Mouse (Mus musculus): ENCODE results near the gene Cldn18. TPM values are rescaled to one million over a fixed set of nuclear protein-coding genes. Genes with fewer than 3 reads are reported as not detected.

Gene Cldn18
- total RNA-seq (2021), result under 1 TPM in 1 of 2 experiments, not detected in 1; 0.20 TPM

DNA sequence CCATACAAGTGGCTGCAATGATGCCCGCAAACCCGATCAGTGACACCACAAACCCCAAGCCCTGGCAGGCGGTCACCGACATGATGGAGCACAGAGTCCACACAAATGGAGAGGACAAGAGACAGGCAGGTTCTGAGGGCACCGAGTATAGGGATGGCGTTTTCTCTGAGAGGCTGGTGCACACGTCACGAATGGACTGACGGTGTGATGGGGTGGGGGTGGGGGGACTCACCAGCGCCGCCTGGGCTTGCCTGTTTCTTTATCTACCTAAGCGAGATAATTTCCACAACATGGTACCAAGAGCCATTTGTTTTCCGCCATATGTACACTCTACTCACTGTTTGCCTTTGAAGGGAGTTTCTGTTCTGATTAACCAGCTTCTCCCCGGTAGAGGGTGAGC lies at the start of gene Cldn18:
Gene Cldn18 (minus strand): TSS at position 134 of the 400 bp plus-strand sequence.
- intact Hi-C loops (cut with DNase I), result no loop called here

DNA sequence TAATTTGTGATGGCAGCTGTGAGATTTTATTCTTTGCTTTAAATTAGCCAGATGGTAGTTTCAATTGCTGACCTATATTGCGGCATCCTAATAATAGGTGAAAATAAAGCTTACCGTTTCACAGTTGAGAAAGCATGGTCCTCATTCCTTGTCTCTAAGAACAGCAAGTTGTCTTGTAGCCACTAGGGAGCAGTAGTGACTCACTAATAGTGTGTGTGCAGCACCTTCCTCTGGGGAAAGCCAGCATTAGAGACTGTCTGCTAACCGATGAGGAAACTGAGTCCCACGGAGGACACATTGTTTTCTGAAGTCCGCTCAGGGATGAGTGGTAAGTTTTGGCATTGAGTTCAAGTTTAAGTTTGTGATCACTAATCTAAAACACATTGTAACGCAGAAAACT lies 46.5 kb upstream of the Cldn18 start:
- DNase-seq (ENCODE audit: low spot score), result no peak
- intact Hi-C loops (cut with DNase I), result no loop called here

More for the DNA sequence above, at the start of gene Cldn18:
- DNase-seq (ENCODE audit: low spot score), result no peak

DNA sequence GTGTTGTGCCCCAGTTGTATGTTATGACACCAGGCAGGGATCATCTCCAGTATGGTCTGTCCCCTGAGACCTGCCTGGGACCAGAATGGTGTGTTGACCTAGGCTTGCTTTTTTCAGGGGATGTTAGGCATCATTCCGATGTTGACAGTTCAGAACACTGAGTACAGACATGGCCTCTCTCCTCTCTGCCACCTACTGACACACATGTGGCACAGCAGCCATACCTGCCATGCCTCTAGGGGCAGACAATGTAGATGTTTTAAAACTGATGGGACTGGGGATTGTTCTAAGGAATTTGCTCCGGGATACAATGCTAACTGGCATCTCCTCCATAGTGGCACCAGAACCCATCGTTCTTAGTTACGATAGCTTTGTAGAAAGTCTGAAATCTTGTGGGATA lies 33.2 kb upstream of the Cldn18 start:
- intact Hi-C loops (cut with DNase I), result no loop called here
- DNase-seq (ENCODE audit: low spot score), result no peak

DNA sequence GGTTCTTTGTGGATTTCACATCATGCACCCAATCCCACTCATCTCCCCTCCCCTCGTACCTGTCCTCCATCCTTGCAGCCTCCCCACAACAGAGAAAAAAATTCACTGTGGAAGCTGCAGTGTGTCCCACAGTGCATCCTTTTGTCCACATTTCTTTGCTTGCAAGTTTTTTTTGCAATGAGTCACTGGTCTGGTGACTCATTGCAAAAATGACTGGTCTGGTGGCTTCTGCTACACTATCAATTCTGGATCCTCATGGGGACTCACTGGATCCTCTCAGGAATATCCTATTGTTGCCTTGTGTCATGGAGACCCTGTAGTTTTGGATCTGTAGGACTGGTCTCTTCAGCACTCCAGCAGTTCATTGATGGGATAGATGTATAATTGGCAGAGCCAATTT lies 31.2 kb upstream of the Cldn18 start:
- DNase-seq (ENCODE audit: low spot score), result no peak
- intact Hi-C loops (cut with DNase I), result no loop called here

DNA sequence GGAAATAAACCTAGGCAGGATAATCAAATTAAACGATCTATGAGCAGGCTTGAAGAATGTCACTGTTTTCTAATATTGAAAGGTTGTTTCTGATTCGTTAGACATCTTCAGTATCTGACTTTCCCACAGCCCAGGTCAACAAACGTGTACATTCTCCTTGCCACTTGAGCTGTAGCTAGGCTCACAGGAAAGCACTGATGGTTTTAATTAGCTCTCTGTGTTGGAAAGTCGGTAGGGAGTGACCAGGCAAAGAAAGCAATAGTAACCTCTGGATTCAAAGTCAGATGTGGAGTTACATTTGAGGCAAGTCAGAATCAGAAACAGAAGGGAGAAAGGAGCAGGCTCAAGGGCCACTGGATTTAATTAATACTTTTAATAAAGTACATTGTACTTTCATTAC lies 30.7 kb upstream of the Cldn18 start:
- no peak for DNase-seq (ENCODE audit: low spot score)
- intact Hi-C loops (cut with DNase I), result no loop called here

DNA sequence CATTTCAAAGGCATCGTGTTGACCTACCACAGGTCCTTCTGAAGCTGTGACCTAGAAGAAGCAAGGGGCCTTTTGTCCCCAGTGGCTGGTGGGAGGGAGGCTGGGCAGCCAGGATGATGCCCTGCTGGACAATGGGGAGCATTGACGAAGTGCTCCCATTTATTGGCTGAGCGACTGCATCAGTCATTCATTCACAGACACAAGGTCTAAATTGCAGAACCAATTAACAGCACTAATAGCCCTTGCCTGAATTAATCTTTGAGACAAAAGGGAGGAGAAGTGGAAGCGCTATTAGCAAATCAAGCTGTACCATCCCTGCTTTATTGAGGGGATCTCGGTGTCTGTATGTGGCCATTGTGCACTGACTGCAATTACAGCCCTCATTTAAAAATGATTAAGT lies 27.5 kb upstream of the Cldn18 start:
- no peak for DNase-seq (ENCODE audit: low spot score)
- intact Hi-C loops (cut with DNase I), result no loop called here

DNA sequence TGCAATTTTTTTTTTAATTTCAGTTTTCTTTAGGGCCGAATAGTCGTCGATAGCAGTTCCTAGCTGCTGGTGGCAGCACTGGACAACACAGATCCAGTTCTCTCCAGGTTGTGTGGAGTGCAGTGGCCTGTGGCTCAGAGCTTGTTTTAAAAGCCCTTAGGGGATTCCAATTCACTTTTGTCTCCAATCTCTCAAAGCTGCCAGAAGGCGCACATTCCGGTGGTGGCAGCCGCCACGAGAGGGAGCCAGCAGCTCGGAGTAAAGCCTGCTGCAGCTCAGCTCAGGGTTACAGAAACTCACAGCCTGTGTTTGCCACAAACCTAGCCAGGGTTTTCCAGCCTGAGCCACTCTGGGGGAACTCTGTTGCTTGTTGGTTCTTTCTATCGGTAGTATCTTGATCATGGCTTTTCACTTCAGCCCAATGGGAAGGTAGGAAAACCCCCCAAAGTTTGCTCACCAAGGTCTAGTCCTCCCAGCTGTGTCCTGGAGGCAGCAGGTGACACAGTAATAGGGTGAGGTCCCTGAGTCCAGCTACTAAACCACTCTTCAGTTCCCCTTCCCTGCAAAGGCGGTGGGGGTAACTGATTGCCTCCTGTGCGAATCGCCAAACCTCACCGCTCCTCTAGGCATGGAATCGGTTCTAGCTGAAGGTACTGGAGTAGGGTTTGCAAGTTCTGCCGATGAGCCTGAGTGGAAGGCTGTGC lies 13.0 kb upstream of the Cldn18 start:
- no peak for DNase-seq (ENCODE audit: low spot score)
- intact Hi-C loops (cut with DNase I), result no loop called here

DNA sequence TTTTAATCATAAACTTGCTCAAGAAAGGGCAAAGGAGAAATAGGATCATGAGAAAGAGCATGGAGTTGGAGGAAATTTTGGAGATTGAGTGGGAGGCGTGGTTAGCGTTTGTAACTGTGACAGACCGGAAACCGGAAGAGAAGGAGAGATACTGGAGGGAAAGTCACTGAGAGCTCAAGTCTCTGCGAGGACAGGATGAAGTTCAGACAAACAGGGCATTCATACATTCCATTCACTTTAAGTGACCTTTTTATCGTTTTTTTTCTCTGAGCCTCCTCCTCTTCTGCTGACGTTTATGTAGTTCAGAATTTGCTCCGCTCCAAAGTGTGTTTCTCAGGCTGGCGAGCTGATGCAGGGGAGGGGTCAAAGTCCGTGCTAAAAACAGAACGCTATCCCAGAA lies 10.8 kb upstream of the Cldn18 start:
- no peak for DNase-seq (ENCODE audit: low spot score)
- intact Hi-C loops (cut with DNase I), result no loop called here

DNA sequence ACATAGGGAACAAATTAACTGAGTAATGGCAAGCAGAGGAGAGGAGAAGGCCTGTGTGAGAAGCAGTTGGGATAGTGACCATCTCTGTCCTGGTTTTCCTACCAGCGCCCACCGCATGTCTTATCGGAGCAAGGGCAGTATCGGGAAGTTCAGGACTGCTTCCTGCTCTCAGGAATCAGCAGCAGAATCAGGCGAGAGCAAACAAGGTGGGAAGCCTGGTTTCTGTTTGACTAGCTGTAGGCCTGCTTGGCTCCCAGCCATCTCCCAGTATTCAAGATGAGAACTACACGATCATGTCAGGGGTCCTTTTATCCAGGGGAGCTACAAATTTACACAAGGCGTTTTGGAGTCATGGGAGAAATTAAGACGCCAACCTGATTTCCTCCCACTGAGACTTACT lies 8.2 kb upstream of the Cldn18 start:
- intact Hi-C loops (cut with DNase I), result no loop called here
- DNase-seq (ENCODE audit: low spot score), result no peak

DNA sequence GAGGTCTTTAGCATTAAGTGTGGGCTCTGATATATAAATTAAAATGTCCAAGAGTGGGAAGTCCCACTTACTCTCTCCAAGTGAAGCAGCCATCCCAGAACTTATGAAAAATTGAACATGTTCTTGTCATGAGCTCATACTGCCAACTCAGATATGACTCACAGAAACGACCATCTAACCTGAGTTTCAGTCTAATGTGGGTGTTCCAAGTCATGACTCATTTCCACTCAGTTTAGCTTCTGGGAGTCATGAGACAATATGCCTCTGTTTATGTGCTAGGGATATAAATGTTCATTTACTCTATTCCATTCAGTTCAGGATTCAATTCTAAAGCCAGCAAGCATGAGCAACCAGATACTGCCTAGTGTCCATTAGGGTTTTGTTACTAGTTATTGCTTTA lies 2.9 kb upstream of the Cldn18 start:
- intact Hi-C loops (cut with DNase I), result no loop called here
- DNase-seq (ENCODE audit: low spot score), result no peak

DNA sequence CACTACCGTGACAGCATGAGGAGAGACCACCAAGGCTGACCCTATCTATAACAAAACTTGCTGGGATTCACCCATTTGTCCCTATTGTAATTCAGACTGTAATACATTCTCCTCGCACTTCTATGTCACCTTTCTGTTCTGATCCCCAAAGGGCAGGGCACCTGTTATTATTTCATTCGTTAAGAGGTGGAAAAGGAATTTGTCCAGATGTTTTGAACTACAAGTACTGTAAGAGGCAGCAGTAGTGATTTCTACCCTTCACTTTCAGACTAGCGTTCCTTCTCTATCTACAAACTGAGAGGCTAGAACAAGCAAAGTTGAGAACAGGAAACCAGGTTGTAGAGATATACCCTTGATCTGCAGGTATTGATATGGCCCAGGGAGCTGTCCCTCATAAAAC lies 6.8 kb downstream of the Cldn18 start:
- DNase-seq (ENCODE audit: low spot score), result no peak
- intact Hi-C loops (cut with DNase I), result no loop called here

DNA sequence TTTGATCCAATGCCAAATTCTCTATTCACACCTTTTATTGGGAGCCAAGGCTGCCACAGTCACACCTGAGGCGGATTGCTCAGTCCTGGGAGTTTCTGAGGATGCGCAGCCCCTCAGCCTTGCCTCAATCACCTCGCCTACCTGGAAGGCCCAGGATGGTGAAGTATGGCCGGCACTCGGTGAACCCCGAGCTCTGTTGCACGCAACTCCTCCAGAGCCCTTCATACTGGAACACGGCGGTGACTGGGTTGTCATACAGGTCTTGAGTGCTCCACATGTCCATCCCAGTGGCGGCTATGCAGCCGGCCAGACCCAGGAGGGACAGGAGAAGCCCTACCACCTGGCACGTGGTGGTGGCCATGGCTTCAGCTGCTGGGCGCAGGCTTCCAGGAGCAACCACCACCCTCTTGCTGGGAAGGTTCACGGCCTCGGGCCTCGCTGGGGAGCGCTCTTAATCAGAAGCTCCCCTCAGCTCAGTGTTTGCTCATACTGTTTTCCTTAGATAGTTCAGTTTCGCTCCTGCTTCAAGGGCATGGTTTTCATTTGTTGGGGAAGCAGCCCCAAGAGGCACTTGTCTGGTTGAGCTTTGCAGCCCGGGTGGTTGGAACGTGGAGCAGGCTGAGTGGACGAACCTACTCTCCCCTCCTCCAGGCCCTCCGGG lies 7.3 kb downstream of the Cldn18 start:
- intact Hi-C loops (cut with DNase I), result no loop called here

DNA sequence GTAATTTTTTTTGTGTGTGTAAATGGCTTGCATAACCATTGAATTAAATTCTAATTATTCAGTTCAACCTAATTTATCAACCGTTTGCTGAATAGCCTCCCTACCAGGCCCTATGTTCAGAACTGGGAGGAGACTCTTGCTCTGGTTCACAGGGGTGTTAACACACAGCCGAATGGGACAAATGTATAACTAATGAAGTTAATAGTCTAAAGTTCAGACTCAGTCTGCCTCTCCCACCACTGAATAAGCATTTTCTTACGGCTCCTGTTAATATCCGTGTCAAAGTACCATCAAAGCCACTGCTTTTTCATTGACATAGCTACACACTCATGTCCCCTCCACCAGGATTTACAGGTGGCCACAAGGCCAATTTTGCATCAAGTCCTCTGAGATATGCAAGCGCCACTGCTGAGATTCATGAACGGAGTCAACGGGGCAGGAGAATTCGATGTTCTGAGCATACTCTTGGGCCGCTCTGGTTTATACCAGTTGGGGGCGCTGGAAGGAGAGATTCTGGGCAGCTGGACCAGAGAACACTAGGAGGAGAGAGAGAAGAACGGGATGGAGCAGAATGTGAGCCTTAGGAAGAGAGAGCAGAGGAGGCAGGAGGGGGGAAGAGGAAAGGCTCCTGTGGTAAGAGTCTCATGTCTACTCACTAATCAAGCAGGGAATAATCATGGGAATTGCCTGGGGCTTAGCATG lies 9.5 kb downstream of the Cldn18 start:
- no peak for DNase-seq (ENCODE audit: low spot score)
- intact Hi-C loops (cut with DNase I), result no loop called here

More for the DNA sequence above, 7.3 kb downstream of the Cldn18 start:
- DNase-seq (ENCODE audit: low spot score), result no peak

DNA sequence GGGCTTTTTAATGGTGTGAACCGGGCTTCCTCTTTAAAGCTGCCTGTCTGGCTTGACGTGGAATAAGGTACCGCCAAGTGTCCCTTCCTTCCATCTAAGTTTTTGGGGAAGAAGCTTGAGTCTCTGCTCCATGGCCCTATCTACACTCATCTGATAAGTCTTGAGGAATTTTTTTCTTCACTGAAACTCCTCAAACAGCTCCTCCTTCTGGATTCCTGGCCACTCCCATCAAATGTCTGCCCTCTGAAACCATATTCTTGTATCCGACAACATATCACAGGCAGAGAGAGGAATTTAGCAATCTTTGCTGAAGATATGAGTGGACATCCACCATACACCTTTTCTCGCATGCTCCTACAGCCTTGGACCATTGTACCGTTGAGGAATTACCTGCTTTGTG lies 10.8 kb downstream of the Cldn18 start:
- intact Hi-C loops (cut with DNase I), result no loop called here
- no peak for DNase-seq (ENCODE audit: low spot score)

DNA sequence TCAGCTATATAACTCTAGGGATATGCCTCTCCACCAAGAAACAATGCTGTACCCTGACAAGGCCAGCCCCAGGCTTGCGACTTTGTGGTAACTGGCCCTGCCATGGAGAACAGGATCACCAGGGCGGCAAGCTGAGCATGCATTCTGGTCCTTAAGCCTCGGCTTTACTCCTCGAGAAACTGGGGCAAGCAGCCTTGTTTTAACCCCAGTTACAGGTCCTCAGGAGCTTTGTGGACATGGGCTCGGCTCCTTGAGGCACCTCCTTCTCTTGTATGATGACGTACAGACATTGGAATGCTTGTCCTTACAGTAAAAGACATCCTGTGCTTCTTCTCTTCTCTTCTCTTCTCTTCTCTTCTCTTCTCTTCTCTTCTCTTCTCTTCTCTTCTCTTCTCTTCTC lies 13.4 kb downstream of the Cldn18 start:
- intact Hi-C loops (cut with DNase I), result no loop called here
- no peak for DNase-seq (ENCODE audit: low spot score)

DNA sequence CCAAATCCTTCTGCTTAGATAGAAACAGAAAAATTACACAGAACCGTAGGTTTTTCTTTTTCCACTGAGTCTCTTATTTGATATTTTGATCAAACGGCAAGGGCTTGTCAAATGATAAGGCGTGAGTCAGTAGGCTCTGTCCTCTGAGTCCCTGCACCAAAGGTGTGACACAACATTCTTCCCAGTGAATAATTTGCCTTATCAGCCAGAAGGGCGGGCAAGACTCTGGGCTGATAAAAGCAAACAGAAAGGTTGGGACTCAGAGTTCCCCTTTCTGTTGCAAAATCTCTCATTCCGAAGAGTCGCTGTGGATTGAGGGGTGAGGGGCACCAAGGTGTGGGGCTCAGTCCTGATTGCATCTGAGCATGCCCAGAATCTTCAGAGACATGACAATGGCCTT lies 14.9 kb downstream of the Cldn18 start:
- intact Hi-C loops (cut with DNase I), result no loop called here
- no peak for DNase-seq (ENCODE audit: low spot score)

DNA sequence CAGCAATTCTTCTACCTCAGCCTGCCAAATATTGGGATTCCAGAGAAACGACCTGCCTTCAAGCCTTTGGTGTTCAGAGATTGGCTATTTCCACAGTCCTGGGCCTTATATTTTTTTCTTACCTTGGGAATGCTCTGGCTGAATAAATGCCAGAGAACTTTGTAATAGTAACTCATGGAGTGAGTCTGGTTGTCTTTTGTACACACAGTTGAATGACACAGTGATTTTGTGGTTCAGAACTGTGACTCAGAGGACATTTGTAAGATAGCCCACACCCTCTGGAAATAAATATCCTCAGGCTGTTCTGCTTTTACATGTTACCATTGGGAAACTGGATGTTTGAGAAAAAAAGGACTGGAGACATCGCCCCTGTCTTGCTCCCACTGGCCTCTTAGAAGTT lies 15.9 kb downstream of the Cldn18 start:
- intact Hi-C loops (cut with DNase I), result no loop called here
- no peak for DNase-seq (ENCODE audit: low spot score)

DNA sequence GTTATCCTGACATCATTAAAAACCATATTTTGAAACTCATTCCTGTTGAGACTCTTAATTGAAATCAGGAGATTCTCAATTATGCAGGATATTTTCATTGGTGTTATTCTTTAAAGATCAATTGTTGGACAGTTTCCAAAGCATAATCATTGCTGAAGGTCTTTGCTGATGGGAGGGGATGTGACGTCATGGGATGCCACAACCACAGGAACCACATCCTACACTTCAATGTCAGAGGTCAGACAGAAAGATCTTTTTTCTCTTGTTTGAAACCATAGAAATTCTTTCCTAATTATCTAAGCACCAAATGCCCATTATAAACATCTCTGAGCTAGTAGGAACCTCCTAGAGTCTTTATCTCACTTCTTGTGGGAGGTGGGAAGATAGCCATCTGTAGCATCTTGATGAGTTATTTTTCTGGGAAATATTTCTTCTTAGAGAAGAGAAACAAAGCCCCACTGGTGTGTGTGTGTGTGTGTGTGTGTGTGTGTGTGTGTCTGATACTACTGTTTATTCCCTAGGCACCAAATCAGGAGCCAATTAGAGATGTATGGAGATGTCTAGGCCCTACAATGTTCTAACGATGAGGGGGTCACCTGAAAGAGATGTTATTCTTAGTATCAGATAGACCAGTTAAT lies 17.2 kb downstream of the Cldn18 start:
- no peak for DNase-seq (ENCODE audit: low spot score)
- intact Hi-C loops (cut with DNase I), result no loop called here

DNA sequence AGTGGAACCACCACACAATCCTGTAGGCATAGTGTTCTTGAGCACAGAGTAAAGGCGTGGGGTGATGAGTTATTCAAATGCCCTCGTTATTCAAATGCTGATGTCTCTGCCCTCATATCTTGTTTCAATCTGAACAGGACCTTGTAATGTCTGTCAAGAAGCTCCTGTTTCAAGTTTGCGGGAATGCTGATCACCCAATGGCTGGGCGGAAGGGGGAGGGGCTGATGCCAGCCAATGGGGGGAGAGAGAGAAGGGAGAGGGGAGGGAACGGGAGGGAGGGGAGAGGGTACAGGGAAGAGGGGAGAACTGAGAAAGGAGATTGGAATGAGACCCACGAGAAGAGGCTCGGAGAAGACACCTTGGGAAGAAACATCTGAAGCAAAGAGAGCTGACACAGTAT lies 22.1 kb downstream of the Cldn18 start:
- intact Hi-C loops (cut with DNase I), result no loop called here
- no peak for DNase-seq (ENCODE audit: low spot score)

DNA sequence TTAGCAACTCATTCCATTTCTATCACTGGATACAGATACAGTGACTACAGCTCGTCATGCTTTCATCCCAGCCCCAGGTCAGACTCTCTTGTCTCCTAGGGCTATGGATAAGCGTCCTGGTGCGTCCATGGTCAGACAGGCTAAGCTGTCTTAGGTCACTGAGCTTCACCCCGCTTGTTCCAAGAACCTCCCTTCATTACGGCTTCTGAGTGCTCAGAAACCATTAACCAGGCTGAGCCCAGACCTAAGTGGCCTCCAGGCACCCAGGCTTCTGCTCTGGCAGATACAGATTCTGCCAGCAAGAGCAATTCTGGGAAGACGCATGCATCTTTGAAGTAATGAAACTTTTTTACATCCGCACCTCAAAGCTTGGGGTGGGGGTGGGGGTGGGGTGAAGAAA lies 26.7 kb downstream of the Cldn18 start:
- intact Hi-C loops (cut with DNase I), result no loop called here
- DNase-seq (ENCODE audit: low spot score), result no peak

DNA sequence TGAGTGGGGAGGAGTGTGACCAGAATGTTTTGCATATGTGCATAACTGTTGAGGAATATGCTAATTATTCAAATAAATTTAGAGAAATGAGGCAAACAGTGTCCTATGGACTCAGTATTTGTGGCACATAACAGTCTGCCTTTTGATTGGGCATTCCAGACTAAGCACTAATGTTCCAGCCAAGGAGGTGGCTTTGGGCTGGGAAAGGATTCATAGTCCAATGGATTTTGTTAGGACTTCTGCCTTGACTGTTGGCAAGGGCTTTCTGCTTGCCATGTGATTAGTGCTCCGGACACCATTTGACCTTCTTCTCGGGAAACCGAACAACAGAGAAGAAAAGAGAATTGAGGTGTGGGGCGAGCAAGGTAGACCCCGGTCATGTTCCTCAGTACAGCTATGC lies 27.3 kb downstream of the Cldn18 start:
- intact Hi-C loops (cut with DNase I), result no loop called here
- DNase-seq (ENCODE audit: low spot score), result no peak

Measured in heart, postnatal 25 days (tissue).